12 mouse cellular contexts compared by ENCODE assay signal in genomic region chr10:121161201-121161600, GRCm38 (mm10).
DNase-seq lines count a peak whose midpoint lies in the region; TF ChIP-seq lines count a peak whose summit lies in the region.
"Had no signal": no experiment of that assay in that cellular context is flagged by ENCODE, and none has a peak within 500 bp of the region (broad histone marks: within the 10 kb centered on the region; RNA-seq: fewer than 3 reads in every experiment).

No protein-coding gene starts in this region.

- H3K27me3 ChIP-seq in heart, adult 2 months (ENCODE audit: control insufficient read depth, insufficient read depth, low read length), result no peaks in the 10 kb centered on the region
- no peaks in the 10 kb centered on the region for H3K27me3 ChIP-seq in heart, embryonic 10.5 days (ENCODE audit: insufficient read depth, poor library complexity, severe bottlenecking)
- H3K27me3 ChIP-seq: CH12.LX; liver, embryonic 13.5 days had no signal

- DNase-seq in heart, adult 2 months, result peak; percentile 24 to 30
- no peak for DNase-seq in heart, embryonic 10.5 days (ENCODE audit: low spot score)
- peak; percentile 25 for DNase-seq in right cerebral cortex, postnatal 14 days
- no peak for DNase-seq in right cerebral cortex, postnatal 36 days (ENCODE audit: low spot score in 2 of 2)
- peak; percentile 68 to 71 for DNase-seq in heart, postnatal 10 days
- DNase-seq in lung, postnatal 36 days, result peak; percentile 55
- no peak for DNase-seq in c-Kit-positive CD71-positive TER-119-positive erythroid progenitor cells, embryonic 14.5 days (ENCODE audit: low spot score)
- no peak for DNase-seq in gastrocnemius, postnatal 36 days
- DNase-seq: liver, embryonic 13.5 days; right cerebral cortex, postnatal 25 days had no signal

- no peak for TF ChIP-seq EP300 in heart, adult 2 months (IDR thresholded peaks at IDR 0.05; ENCODE audit: insufficient read depth, low read depth, low read length)

- no peaks in the 10 kb centered on the region for H3K4me1 ChIP-seq in heart, adult 2 months (ENCODE audit: control insufficient read depth, insufficient read depth, low read length)
- H3K4me1 ChIP-seq in heart, embryonic 10.5 days, result peaks cover 5% of the 10 kb centered on the region; the same call in 1 of the 2 replicates
- H3K4me1 ChIP-seq: liver, embryonic 13.5 days had no signal

- WGBS in heart, adult 2 months, result 30% methylated on average over 11 of the region's 11 CpGs
- WGBS in heart, embryonic 10.5 days, result 75% methylated on average over 11 of the region's 11 CpGs

- intact Hi-C loops in heart, adult 2 months (cut with DNase I), result no loop called here
- intact Hi-C loops in heart, postnatal 10 days (cut with DNase I), result no loop called here
- intact Hi-C loops in gastrocnemius, postnatal 36 days (cut with DNase I), result no loop called here

- no peak overlapping the region for H3K4me3 ChIP-seq in heart, adult 2 months
- H3K4me3 ChIP-seq in heart, embryonic 10.5 days, result no peak overlapping the region
- H3K4me3 ChIP-seq: liver, embryonic 13.5 days; myocyte had no signal

- H3K79me2 ChIP-seq in heart, adult 2 months (replicated peaks; ENCODE audit: control insufficient read depth, insufficient read depth, low read length), result no peaks in the 10 kb centered on the region

- peak overlapping the region; percentile 9; the same call in 1 of the 2 replicates for H3K27ac ChIP-seq in heart, adult 2 months
- no peak overlapping the region for H3K27ac ChIP-seq in heart, embryonic 10.5 days
- H3K27ac ChIP-seq: liver, embryonic 13.5 days had no signal

- no peak for TF ChIP-seq CTCF in heart, adult 2 months (IDR thresholded peaks at IDR 0.05)

- TF ChIP-seq POLR2A in heart, adult 2 months (IDR thresholded peaks at IDR 0.05; ENCODE audit: insufficient read depth, low read depth, low read length), result no peak

- H3K36me3 ChIP-seq in heart, adult 2 months (ENCODE audit: control insufficient read depth, insufficient read depth, low read length), result no peaks in the 10 kb centered on the region
- H3K36me3 ChIP-seq in heart, embryonic 10.5 days, result no peaks in the 10 kb centered on the region
- H3K36me3 ChIP-seq: liver, embryonic 13.5 days had no signal

- no peak overlapping the region for H3K9ac ChIP-seq in heart, adult 2 months (ENCODE audit: low read depth, low read length)
- H3K9ac ChIP-seq: liver, embryonic 13.5 days had no signal

- no peaks in the 10 kb centered on the region; the same call in 1 of the 2 replicates for H3K9me3 ChIP-seq in heart, embryonic 10.5 days

Comparison
In these comparisons a context has a peak if more than half of its experiments do, and no peak if none do; other contexts are left out.
1. DNase-seq: peak in heart, adult 2 months (2 of 2), right cerebral cortex, postnatal 14 days (single experiment), heart, postnatal 10 days (2 of 2) and lung, postnatal 36 days (single experiment); none in heart, embryonic 10.5 days (single experiment), right cerebral cortex, postnatal 36 days (0 of 2), c-Kit-positive CD71-positive TER-119-positive erythroid progenitor cells, embryonic 14.5 days (single experiment) and gastrocnemius, postnatal 36 days (0 of 2).